Mouse (Mus musculus): Measurements from ENCODE around the gene Bax.
"Not testable (repeated sequence)": the region's sequence is repeated elsewhere in the genome, so short reads cannot be mapped to it uniquely, and the experiment has no call there.

Bax gene

GRCm38 (mm10) chr7:45466283-45467089 is at the start of gene Bax:
TSS of gene Bax (minus strand) at chr7:45466898.
- peak; percentile 91 for DNase-seq (ENCODE audit: low read depth, low spot score)

- DNase-seq (ENCODE audit: low read depth, low spot score): no peak
Observed at GRCm38 (mm10) chr7:45515436-45515835, 48.7 kb upstream of the Bax start.

DNA sequence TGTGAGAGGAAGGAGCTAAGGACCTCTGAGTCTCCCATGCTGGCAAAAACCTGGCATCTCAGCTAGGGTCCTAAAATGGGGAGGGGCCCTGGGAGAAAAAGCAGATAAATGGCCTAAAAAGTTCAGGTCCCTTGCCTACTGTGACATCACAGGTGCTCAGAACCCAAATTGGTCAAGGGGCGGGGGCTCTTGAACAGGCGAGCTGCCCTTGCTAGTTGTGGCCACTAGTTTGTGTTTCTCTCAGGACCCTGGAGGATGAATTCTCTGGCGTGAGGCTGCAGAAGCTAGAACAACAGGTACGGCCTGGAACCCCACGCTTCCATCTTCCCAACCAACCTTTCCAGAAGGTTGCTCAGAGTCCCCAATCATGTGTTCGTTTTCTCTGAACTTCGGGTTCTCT is 47.7 kb upstream of the Bax start:
- DNase-seq (ENCODE audit: low read depth, low spot score): no peak

GRCm38 (mm10) chr7:45509912-45510787 is 43.5 kb upstream of the Bax start, which contains the start of gene Nucb1:
TSS of gene Nucb1 (minus strand) at chr7:45510406.
- DNase-seq (ENCODE audit: low read depth, low spot score): peak; percentile 83

GRCm38 (mm10) chr7:45509181-45509882 is 42.6 kb upstream of the Bax start:
- DNase-seq (ENCODE audit: low read depth, low spot score): no peak

- no peak for DNase-seq (ENCODE audit: low read depth, low spot score)
Observed at GRCm38 (mm10) chr7:45508561-45508960, 41.9 kb upstream of the Bax start.

- no peak for DNase-seq (ENCODE audit: low read depth, low spot score)
Observed at GRCm38 (mm10) chr7:45507583-45507982, 40.9 kb upstream of the Bax start.

GRCm38 (mm10) chr7:45498427-45498826 is 31.7 kb upstream of the Bax start:
- DNase-seq (ENCODE audit: low read depth, low spot score): no peak

GRCm38 (mm10) chr7:45494548-45494947 is 27.9 kb upstream of the Bax start:
- no peak for DNase-seq (ENCODE audit: low read depth, low spot score)

- no peak for DNase-seq (ENCODE audit: low read depth, low spot score)
Observed at GRCm38 (mm10) chr7:45492951-45493350, 26.3 kb upstream of the Bax start.

- no peak for DNase-seq (ENCODE audit: low read depth, low spot score)
Observed at GRCm38 (mm10) chr7:45492225-45492844, 25.6 kb upstream of the Bax start.

GRCm38 (mm10) chr7:45491264-45491663 is 24.6 kb upstream of the Bax start:
- DNase-seq (ENCODE audit: low read depth, low spot score): no peak

- no peak for DNase-seq (ENCODE audit: low read depth, low spot score)
Observed at GRCm38 (mm10) chr7:45490822-45491221, 24.1 kb upstream of the Bax start.

- no peak for DNase-seq (ENCODE audit: low read depth, low spot score)
Observed at GRCm38 (mm10) chr7:45489578-45489977, 22.9 kb upstream of the Bax start.

DNA sequence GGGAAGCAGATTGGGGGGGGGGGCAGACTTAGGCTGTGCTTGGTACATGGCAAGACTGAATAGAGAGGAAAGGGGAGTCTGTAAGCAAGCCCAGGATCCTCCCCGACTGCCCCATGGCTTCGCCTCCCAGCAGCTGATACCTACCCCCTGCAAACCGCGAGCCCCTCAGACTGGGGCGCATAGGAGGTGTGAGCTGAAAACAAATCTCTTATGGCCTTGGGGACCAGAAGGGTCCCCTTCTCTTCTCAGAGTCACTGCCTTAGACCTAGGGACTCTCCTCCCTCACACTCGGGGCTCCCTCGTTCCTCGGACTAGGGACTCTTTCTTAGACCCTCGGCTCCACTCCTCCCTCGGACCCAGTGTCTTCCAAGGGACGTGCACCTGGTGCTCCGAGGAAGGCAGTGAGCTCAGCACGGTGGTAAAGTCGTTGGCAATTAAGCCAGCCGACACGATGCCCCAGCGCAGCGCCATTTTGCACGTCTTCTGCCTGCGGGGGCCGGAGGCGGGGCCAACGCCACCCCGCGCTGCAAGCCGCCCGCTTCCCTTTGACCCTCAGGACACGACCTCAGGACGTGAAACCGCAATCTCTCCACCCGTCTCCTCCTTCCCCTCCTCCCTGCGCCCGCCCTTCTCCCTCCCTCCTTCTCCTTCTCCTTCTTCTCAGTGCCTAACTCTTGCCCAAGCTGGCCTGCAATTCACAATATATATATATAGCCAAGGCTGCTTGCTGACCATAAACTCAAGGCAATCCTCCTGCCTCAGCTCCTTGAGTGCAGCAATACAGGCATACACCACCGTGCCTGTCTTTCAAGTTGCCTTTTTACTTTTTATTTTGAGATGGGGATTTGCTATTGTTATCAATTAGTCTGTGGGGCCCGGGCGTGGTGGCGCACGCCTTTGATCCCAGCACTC is 21.9 kb upstream of the Bax start, which contains the start of gene Dhdh:
Gene Dhdh (minus strand): TSS at position 513 of the 912 bp plus-strand sequence.
- no peak for DNase-seq (ENCODE audit: low read depth, low spot score)

GRCm38 (mm10) chr7:45487861-45488292 is 21.2 kb upstream of the Bax start:
- no peak for DNase-seq (ENCODE audit: low read depth, low spot score)

DNA sequence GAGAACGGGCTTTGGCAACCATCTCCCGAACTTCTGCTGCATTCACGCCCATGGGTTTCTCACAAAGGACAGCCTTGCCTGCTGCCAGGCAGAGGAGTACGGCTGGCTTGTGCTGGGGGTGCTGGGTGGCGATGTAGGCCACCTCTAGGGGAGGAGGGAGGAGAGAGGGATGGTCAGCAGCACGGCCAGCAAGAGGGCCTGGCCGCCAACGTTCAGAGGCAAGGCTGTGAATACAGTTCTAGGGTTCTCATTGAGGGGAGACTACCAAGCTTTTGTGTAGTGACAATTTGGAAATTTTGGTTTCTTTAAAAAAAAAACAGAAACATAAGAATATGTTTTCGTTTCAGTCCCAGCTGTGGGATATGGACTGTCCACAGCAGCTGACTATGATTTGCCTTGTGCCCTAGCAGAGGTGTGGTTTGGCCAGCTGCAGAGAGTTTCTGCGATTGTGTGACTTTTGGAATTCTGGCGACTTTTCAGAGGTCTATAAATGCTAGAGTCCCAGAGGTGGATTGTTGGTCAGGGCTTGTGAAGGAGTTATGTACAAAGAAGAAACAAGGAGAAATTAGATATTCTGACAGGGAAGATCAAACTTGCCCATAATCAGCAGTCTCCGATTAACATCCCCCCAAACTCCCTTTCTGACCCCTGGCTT is 20.2 kb upstream of the Bax start, which contains the start of gene Gm45808:
Gene Gm45808 (minus strand): TSS at position 51 of the 655 bp plus-strand sequence.
- no peak for DNase-seq (ENCODE audit: low read depth, low spot score)

DNA sequence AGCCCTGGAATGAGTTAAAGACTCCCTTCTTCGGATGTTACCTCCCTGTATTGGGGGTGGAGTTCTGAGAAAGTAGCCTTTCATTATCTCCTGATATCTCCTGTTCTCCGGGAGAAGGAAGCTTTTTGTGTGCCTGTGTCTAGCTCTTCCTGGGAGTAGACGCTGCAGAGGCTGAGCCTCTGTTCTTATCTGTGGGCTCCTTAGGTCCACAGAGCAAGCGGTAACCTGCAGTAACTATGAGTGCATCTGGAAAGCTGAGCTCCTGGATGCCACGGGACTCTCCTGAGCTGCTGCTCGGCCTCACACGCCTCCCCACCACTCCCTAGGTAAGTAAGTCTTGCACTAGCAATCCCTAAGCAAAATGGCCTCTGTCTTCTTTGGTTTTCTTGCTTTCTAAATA is 19.5 kb upstream of the Bax start:
- DNase-seq (ENCODE audit: low read depth, low spot score): no peak

GRCm38 (mm10) chr7:45484985-45485384 is 18.3 kb upstream of the Bax start:
- DNase-seq (ENCODE audit: low read depth, low spot score): not testable (repeated sequence)

GRCm38 (mm10) chr7:45482166-45482565 is 15.5 kb upstream of the Bax start:
- no peak for DNase-seq (ENCODE audit: low read depth, low spot score)

Measured in brain, embryonic 18.5 days (tissue).